Mouse (Mus musculus) embryonic facial prominence, embryonic 13.5 days (tissue): ENCODE data around the gene Zfp462. TPM values are rescaled to one million over a fixed set of nuclear protein-coding genes. Genes with fewer than 3 reads are reported as not detected.
"Not testable (repeated sequence)": the region's sequence is repeated elsewhere in the genome, so short reads cannot be mapped to it uniquely, and the experiment has no call there.

ENCODE experiments used
- ATAC-seq: fragments of 200-750 bp; cut with Nextera tagmentation; 2 replicates; pipeline ENCODE4 v1.8.0; 2017; ENCODE audit warnings: low read depth; ENCODE audit not compliant: insufficient number of reproducible peaks, insufficient read depth, low FRiP score, low TSS enrichment
- H3K27ac ChIP-seq: fragments of 300-500 bp; sonication (generic); 2 replicates; pipeline ENCODE4 v1.5.1; 2015; ENCODE audit warnings: moderate library complexity, mild to moderate bottlenecking, inconsistent platforms
- H3K27me3 ChIP-seq: fragments of 300-500 bp; sonication (generic); 2 replicates; pipeline ENCODE4 v1.6.1; 2015; ENCODE audit warnings: mild to moderate bottlenecking, inconsistent platforms
- H3K36me3 ChIP-seq: fragments of 300-500 bp; sonication (generic); 2 replicates; pipeline ENCODE4 v1.6.1; 2015; ENCODE audit warnings: mild to moderate bottlenecking, inconsistent platforms
- H3K4me1 ChIP-seq: fragments of 300-500 bp; sonication (generic); 2 replicates; pipeline ENCODE4 v1.6.1; 2015; ENCODE audit warnings: inconsistent platforms
- H3K4me2 ChIP-seq: fragments of 300-500 bp; sonication (generic); 2 replicates; pipeline ENCODE4 v1.6.1; 2015; ENCODE audit warnings: moderate library complexity, mild to moderate bottlenecking, inconsistent platforms
- H3K4me3 ChIP-seq: fragments of 300-500 bp; sonication (generic); 2 replicates; pipeline ENCODE4 v1.5.1; 2015; ENCODE audit warnings: mild to moderate bottlenecking, inconsistent platforms
- H3K9ac ChIP-seq: fragments of 300-500 bp; sonication (generic); 2 replicates; pipeline ENCODE4 v1.6.1; 2015; ENCODE audit warnings: mild to moderate bottlenecking, inconsistent platforms
- H3K9me3 ChIP-seq: fragments of 300-500 bp; sonication (generic); 2 replicates; pipeline ENCODE4 v1.6.1; 2016; ENCODE audit warnings: inconsistent platforms
- WGBS: fragments of 180-500 bp; shearing (Covaris S2); methylation state at CpG from one replicate; pipeline ENCODE4 v1.1.7; 2015; ENCODE audit warnings: mixed read lengths; 5-methylcytosine and 5-hydroxymethylcytosine counted together
- polyA plus RNA-seq: library from polyadenylated mRNA; unstranded; fragments of >200 nt; fragmentation: Nextera tagmentation; extraction: Ambion mirVana; gene quantifications from 2 replicates; pipeline ENCODE4 v1.2.1, GENCODE M21; 2015

Gene Zfp462
- polyA plus RNA-seq = 7.7 and 9.0 TPM in 2 replicates

DNA sequence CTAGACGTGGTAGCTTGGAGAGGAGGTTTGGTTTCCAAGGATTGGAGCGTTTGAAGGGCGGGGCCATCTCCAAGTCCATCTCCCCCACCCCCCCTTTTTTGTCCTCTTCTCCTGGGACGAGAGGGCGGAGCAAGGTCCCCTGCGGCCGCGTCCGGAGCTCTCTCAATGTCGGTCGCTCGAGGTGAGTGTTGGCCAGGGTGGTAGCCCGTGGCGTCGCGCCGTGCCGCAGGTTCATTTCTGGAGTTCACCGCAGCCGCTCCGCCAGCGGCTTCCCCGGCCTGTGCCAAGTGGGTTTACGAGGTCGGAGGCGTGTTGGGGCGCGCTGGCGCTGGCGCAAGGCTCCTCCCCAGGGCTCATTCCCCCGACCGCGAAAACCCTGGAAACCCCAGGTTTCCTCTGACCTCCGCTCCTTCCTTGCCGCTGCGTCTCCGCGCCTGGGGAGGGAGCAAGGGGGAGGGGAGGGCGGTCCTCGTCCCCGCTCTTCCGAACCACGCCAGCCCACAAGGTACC is at the start of gene Zfp462:
Zfp462 (plus strand) TSS at position 128 of the 510 bp plus-strand sequence.
- peak within 1 kb of the TSS; percentile 80 for H3K4me3 ChIP-seq
- peaks cover 8% of the 10 kb centered on the region; the same call in 1 of the 2 replicates for H3K4me1 ChIP-seq
- H3K9me3 ChIP-seq = no peaks in the 10 kb centered on the region
- peak within 1 kb of the TSS; percentile 98 for H3K27ac ChIP-seq
- no peaks in the 10 kb centered on the region for H3K27me3 ChIP-seq
- ATAC-seq = peak; percentile 38
- H3K9ac ChIP-seq = peak within 1 kb of the TSS; percentile 92
- under 1% methylated on average over 43 of the region's 43 CpGs for WGBS
- H3K36me3 ChIP-seq = no peaks in the 10 kb centered on the region
- H3K4me2 ChIP-seq = peak within 1 kb of the TSS; percentile 82

DNA sequence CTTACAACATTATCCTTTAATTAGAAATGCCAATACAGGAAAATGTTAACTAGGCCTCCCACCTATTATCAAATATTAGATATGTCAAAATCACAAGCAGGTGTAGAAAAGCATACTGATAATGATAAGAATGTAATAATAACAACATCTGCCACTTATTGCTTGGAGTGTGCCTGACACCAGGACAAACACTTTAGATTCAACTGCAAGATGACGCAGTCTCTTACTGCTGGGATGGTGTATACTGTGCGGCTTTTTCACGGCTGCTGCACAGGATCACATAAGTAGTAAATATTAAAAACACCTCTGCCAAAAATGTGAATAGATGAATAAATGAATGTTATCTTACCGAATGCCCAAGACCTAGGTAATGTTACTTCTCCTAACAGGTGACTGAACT is 48.8 kb upstream of the Zfp462 start:
- 86% methylated on average over 4 of the region's 4 CpGs for WGBS

DNA sequence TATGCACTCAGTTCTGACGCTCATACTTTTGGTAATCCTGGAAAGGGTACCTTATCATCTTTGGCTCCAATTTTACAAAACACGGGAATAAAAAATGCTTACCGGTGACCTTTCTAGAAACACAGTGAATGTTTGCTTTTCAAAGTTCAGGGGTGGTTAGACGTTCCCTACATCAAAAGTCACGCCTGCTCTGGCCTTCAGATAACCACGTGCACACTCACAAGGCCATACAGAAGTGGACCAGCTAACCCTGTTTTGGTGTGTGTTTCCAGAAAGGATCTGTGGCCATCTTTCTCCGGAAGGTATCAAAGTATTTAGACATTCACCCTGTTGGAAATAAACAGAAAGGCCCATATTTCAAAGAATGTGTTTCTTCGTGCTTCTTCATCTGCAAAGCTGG is 40.2 kb upstream of the Zfp462 start:
- no peak for ATAC-seq
- WGBS = 87% methylated on average over 8 of the region's 8 CpGs
- Histone ChIP-seq H3K27ac (no peak overlapping the region), H3K9me3 (no peaks in the 10 kb centered on the region), H3K36me3 (no peaks in the 10 kb centered on the region), H3K4me3 (no peak overlapping the region), H3K4me1 (no peaks in the 10 kb centered on the region), H3K4me2 (no peak overlapping the region), H3K9ac (no peak overlapping the region), H3K27me3 (no peaks in the 10 kb centered on the region)

More for the DNA sequence above, 48.8 kb upstream of the Zfp462 start:
- Histone ChIP-seq H3K4me3 (no peak overlapping the region), H3K4me1 (no peaks in the 10 kb centered on the region), H3K9ac (no peak overlapping the region), H3K27ac (no peak overlapping the region), H3K27me3 (no peaks in the 10 kb centered on the region), H3K36me3 (no peaks in the 10 kb centered on the region), H3K9me3 (no peaks in the 10 kb centered on the region), H3K4me2 (no peak overlapping the region)
- ATAC-seq = no peak

DNA sequence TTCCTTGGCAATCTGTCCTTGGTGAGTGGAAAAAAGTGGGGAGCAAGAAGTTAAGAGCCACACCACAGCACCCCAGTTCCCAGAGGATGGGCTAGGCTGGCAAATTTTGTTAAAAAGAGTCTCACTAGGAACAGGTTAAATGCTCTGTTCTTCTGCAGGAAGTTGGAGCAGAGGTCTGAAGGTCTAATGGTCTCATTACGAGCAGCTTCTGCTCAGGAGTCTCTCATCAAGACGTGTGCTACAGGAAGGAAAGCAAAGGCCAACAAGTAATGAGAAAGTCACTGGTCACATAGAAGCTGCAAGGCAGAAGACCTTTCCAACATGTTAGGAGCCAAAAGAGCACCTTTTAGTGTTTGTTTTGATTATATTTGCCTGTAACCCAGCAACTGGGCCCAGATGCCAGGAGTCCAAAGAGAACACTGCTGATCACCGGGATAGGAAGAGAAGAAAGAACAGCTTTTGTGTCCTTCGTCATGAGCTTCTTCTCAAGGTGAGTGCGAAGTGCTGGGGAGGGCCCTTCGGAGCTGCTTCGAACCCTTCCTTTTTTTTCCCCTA is 39.4 kb upstream of the Zfp462 start:
- WGBS = 81% methylated on average over 7 of the region's 7 CpGs
- Histone ChIP-seq H3K4me2 (no peak overlapping the region), H3K27ac (no peak overlapping the region), H3K4me1 (no peaks in the 10 kb centered on the region), H3K9me3 (no peaks in the 10 kb centered on the region), H3K36me3 (no peaks in the 10 kb centered on the region), H3K27me3 (no peaks in the 10 kb centered on the region), H3K9ac (no peak overlapping the region), H3K4me3 (no peak overlapping the region)
- no peak for ATAC-seq

DNA sequence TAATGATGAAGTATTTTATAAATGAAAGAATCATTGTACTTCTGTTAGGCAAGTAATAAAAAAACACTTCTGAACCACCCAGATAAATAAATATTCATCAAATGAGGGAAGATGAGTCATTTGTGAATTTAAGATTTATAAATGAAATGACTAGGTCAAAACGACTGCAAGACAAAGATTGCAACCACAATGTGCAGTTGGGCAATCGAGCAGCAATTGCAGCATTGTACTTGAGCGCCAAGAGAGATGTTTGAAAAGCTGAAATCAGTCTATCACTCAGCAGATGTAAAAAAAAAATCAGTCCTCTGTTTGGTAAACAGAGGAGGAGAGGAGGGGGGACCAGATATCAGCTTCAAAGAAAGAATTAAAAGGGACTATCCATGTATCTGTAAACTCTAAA is 34.5 kb upstream of the Zfp462 start:
- WGBS = 79% methylated on average over 3 of the region's 3 CpGs
- H3K36me3 ChIP-seq = no peaks in the 10 kb centered on the region
- ATAC-seq = no peak

DNA sequence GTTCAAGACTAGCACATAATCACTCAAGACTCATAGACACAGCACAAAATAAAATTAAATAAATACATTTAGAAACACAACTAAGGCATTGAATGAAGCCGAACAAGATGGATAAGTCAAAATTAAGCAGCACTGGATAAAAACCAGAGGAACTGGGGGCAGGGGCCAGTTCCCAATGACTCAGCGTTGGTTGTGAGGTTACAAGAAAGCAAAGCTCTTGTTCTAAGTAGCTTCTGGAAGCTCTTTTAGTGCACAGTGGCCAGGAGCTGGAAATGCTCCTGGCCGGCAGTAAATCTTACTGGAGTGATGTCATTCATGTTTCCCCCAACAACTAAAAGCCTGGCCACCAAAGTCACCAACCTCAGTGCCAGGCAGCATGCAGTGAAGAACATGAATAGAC is 26.6 kb upstream of the Zfp462 start:
- Histone ChIP-seq H3K27me3 (no peaks in the 10 kb centered on the region), H3K4me2 (no peak overlapping the region), H3K27ac (no peak overlapping the region), H3K4me1 (no peaks in the 10 kb centered on the region), H3K9ac (no peak overlapping the region), H3K9me3 (no peaks in the 10 kb centered on the region), H3K4me3 (no peak overlapping the region), H3K36me3 (no peaks in the 10 kb centered on the region)
- 82% methylated on average over 3 of the region's 3 CpGs for WGBS
- ATAC-seq = no peak

More for the DNA sequence above, 34.5 kb upstream of the Zfp462 start:
- no peaks in the 10 kb centered on the region for H3K27me3 ChIP-seq
- H3K4me2 ChIP-seq = no peak overlapping the region
- no peaks in the 10 kb centered on the region for H3K9me3 ChIP-seq
- no peak overlapping the region for H3K27ac ChIP-seq
- H3K9ac ChIP-seq = no peak overlapping the region
- no peak overlapping the region for H3K4me3 ChIP-seq
- no peaks in the 10 kb centered on the region for H3K4me1 ChIP-seq

DNA sequence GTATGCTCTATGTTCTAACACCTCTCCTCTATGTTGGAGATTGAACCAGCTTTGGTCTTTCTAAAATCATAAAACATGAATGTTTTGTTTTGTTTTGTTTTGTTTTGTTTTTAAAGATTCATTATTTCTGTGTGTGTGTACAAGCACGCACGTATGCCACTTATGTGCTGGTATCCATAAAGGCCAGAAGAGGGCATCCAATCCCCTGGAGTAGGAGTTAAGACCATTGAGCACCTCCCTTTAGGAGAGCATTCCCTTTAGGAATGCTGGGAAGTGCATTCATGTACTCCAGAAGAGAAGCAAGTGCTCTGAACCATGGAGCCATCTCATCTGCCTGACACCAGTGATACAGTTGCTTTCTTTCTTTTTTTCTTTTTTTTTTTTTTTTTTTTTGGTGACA is 21.5 kb upstream of the Zfp462 start:
- Histone ChIP-seq H3K27me3 (no peaks in the 10 kb centered on the region), H3K9ac (no peak overlapping the region), H3K4me3 (no peak overlapping the region), H3K9me3 (no peaks in the 10 kb centered on the region), H3K4me2 (no peak overlapping the region), H3K4me1 (no peaks in the 10 kb centered on the region), H3K36me3 (no peaks in the 10 kb centered on the region), H3K27ac (no peak overlapping the region)
- ATAC-seq = no peak
- WGBS = 93% methylated on average over 2 of the region's 2 CpGs

DNA sequence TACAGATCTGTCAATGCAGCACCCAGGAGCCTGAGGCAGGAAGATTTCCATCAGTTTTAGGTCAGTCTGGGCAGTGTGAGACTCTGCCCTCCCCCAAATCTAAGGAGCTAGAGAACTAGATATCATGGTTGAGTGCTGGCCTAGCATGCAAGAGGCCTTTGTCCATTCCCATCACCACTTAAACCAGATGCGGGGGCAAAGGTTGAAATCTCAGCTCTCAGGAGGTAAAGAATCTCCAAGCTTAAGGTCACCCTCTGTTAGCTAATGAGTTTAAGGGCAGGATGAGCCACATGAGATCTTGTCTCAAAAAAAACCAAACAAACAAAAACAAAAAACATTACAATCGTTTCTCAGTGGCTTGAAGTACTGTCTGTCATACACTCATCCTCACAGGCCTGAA is 20.5 kb upstream of the Zfp462 start:
- H3K27me3 ChIP-seq = no peaks in the 10 kb centered on the region
- H3K4me1 ChIP-seq = no peaks in the 10 kb centered on the region
- no peak overlapping the region for H3K9ac ChIP-seq
- no peak for ATAC-seq
- no peaks in the 10 kb centered on the region for H3K36me3 ChIP-seq
- H3K27ac ChIP-seq = no peak overlapping the region
- H3K4me2 ChIP-seq = no peak overlapping the region
- H3K9me3 ChIP-seq = no peaks in the 10 kb centered on the region
- H3K4me3 ChIP-seq = no peak overlapping the region
- WGBS = 79% methylated on average over 2 of the region's 2 CpGs

DNA sequence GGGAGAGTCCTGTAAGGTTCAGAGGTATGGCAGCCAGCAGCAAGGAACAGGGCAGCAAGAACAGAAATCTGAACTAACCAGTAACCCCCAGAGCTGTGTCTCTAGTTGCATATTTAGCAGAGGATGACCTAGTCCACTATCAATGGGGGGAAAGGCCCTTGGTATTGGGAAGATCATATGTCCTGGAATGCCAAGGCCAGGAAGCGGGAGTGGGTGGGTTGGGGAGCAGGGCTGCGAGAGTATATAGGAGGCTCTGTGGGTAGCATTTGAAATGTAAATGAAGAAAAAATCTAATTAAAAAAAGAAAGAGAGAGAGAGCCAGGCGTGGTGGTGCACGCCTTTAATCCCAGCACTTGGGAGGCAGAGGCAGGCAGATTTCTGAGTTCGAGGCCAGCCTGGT is 18.4 kb upstream of the Zfp462 start:
- ATAC-seq, H3K4me3 ChIP-seq: not testable (repeated sequence)

DNA sequence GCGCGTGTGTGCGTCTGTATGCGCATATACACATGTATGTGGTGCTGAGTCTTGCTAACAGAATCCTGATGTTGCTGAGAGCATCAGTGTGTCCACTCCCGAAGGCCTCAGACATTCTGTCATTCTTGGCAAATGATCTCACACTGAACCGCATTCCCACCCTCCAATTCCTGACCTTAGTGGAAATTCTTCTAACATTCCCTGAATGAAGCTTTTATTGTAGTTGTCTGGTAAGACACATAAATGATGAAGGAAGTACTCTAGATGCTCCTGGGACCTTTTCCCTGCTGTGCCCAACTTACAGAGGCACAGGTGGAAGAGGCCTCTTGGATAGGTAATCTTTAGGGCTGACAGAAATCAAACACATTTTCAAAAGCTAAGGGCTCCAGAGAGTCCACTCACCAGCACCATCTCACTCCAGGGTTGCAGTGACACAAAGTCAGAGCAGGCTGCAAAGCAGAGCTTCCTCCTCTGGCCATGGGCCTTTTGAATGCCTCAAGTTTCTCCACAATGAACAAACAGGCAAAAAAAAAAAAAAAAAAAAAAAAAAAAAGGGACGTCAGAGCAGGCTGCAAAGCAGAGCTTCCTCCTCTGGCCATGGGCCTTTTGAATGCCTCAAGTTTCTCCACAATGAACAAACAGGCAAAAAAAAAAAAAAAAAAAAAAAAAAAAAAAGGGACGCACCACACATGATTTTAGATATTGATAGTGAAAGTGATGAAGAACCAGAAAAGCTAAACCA is 17.4 kb upstream of the Zfp462 start:
- H3K9me3 ChIP-seq, H3K36me3 ChIP-seq, H3K9ac ChIP-seq, H3K27ac ChIP-seq, H3K4me2 ChIP-seq, ATAC-seq, H3K4me1 ChIP-seq, H3K27me3 ChIP-seq, H3K4me3 ChIP-seq: not testable (repeated sequence)
- WGBS = 78% methylated on average over 8 of the region's 8 CpGs

More for the DNA sequence above, 18.4 kb upstream of the Zfp462 start:
- not testable (repeated sequence) for H3K27me3 ChIP-seq, H3K9ac ChIP-seq, H3K27ac ChIP-seq, H3K4me2 ChIP-seq, H3K36me3 ChIP-seq, H3K9me3 ChIP-seq, H3K4me1 ChIP-seq
- 93% methylated on average over 5 of the region's 5 CpGs for WGBS

DNA sequence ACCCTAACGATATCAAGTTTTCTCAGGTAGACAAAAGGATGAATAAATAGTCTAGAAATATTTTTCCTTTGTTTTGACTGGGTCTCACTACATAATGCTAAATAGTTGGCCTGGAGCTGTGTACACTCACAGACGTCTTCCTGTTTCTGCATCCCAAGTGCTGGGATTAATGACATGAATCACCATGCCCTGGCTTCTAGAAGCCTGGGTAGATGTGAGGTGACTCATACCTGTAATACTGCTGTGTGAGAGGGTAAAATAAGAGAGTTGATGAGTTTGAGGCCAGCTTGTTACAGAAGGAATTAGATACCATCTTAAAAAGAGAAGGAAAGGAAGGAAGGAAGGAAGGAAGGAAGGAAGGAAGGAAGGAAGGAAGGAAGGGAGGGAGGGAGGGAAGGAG is 15.2 kb upstream of the Zfp462 start:
- WGBS = 67% methylated on average over 2 of the region's 2 CpGs
- no peaks in the 10 kb centered on the region for H3K4me1 ChIP-seq

DNA sequence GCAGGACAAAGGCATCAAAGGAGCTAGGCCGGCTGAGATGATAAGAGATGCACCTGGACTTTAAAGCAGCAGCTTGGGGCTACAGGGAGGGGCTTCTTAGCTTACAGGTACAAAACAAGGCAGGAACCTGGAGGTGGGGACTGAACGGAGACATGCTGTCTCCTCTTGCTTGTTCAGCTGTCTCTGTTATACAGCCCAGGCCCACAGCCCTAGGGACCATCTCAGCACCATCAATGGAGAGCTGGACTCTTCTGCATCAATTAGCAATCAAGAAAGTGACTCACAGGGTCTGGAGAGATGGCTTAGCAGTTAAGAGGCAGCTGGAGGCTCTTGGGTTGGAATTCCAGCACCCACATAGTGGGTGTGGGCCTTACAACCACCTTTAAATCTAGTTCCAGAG is 12.2 kb upstream of the Zfp462 start:
- no peaks in the 10 kb centered on the region for H3K4me1 ChIP-seq
- H3K36me3 ChIP-seq = no peaks in the 10 kb centered on the region
- no peak overlapping the region for H3K4me2 ChIP-seq
- no peak overlapping the region for H3K27ac ChIP-seq
- 40% methylated on average over 2 of the region's 2 CpGs for WGBS
- H3K27me3 ChIP-seq = no peaks in the 10 kb centered on the region
- no peak overlapping the region for H3K4me3 ChIP-seq
- H3K9ac ChIP-seq = no peak overlapping the region
- ATAC-seq = no peak
- H3K9me3 ChIP-seq = no peaks in the 10 kb centered on the region

More for the DNA sequence above, 15.2 kb upstream of the Zfp462 start:
- Histone ChIP-seq H3K27ac (no peak overlapping the region), H3K4me2 (no peak overlapping the region), H3K4me3 (no peak overlapping the region), H3K9ac (no peak overlapping the region), H3K27me3 (no peaks in the 10 kb centered on the region), H3K9me3 (no peaks in the 10 kb centered on the region), H3K36me3 (no peaks in the 10 kb centered on the region)
- ATAC-seq = no peak
